Mouse (Mus musculus) cerebellum, adult 11 months (tissue): Measurements from ENCODE around the gene Usp18.

Experiments used
- DNase-seq: peaks from one replicate; pipeline ENCODE4 v3.0.0; 2022

The Usp18 gene

GRCm38 (mm10) chr6:121226043-121226442 is 19.7 kb upstream of the Usp18 start:
- no peak for DNase-seq

GRCm38 (mm10) chr6:121226744-121227143 is 19.0 kb upstream of the Usp18 start:
- DNase-seq: no peak

GRCm38 (mm10) chr6:121228421-121228820 is 17.3 kb upstream of the Usp18 start:
- DNase-seq: no peak

GRCm38 (mm10) chr6:121232652-121233051 is 13.1 kb upstream of the Usp18 start:
- DNase-seq: no peak

- no peak for DNase-seq
These were observed 9.3 kb upstream of the Usp18 start for GRCm38 (mm10) chr6:121236386-121236785.

- no peak for DNase-seq
These were observed 7.5 kb upstream of the Usp18 start for GRCm38 (mm10) chr6:121238209-121238608.

GRCm38 (mm10) chr6:121241780-121242179 is 3.9 kb upstream of the Usp18 start:
- DNase-seq: no peak

- DNase-seq: no peak
These were observed 2.5 kb upstream of the Usp18 start for GRCm38 (mm10) chr6:121243161-121243560.

- no peak for DNase-seq
These were observed 293 bp downstream of the Usp18 start for GRCm38 (mm10) chr6:121246037-121246361.

- no peak for DNase-seq
These were observed 4.7 kb downstream of the Usp18 start for GRCm38 (mm10) chr6:121250406-121250805.

- no peak for DNase-seq
These were observed 5.5 kb downstream of the Usp18 start for GRCm38 (mm10) chr6:121251256-121251655.

- peak; percentile 39 for DNase-seq
These were observed 14.8 kb downstream of the Usp18 start for GRCm38 (mm10) chr6:121260548-121260947.

GRCm38 (mm10) chr6:121261233-121261632 is 15.5 kb downstream of the Usp18 start:
- no peak for DNase-seq

- DNase-seq: no peak
These were observed 16.3 kb downstream of the Usp18 start for GRCm38 (mm10) chr6:121262004-121262403.

GRCm38 (mm10) chr6:121262496-121262895 is 16.8 kb downstream of the Usp18 start:
- DNase-seq: no peak

- DNase-seq: no peak
These were observed 24.4 kb downstream of the Usp18 start for GRCm38 (mm10) chr6:121270156-121270555.

- no peak for DNase-seq
These were observed 26.0 kb downstream of the Usp18 start for GRCm38 (mm10) chr6:121271707-121272074.

- DNase-seq: peak; percentile 51
These were observed 26.5 kb downstream of the Usp18 start for GRCm38 (mm10) chr6:121272075-121272800.

GRCm38 (mm10) chr6:121274356-121274755 is 28.6 kb downstream of the Usp18 start:
- DNase-seq: peak; percentile 2

GRCm38 (mm10) chr6:121284132-121284531 is 38.4 kb downstream of the Usp18 start:
- no peak for DNase-seq

GRCm38 (mm10) chr6:121299317-121299716 is 53.6 kb downstream of the Usp18 start:
- no peak for DNase-seq

- no peak for DNase-seq
These were observed 54.2 kb downstream of the Usp18 start, which contains the start of gene Slc6a13 for GRCm38 (mm10) chr6:121299954-121300353. Gene Slc6a13, plus strand, starts transcription at chr6:121300227.

GRCm38 (mm10) chr6:121300504-121300903 is 54.8 kb downstream of the Usp18 start:
- DNase-seq: no peak

- DNase-seq: no peak
These were observed 57.9 kb downstream of the Usp18 start for GRCm38 (mm10) chr6:121303466-121304220.
